Mouse (Mus musculus) kidney, adult 2 months (tissue): Measurements from ENCODE around the gene Gm9513. TPM values are rescaled to one million over a fixed set of nuclear protein-coding genes. Genes with fewer than 3 reads are reported as not detected.

Experiments used
- DNase-seq: peaks from one replicate; pipeline ENCODE4 v3.0.0; 2021
- H3K27ac ChIP-seq: fragments of 200-500 bp; 2 replicates; pipeline ENCODE4 v1.5.1; 2012; ENCODE audit warnings: low read depth, low read length, control low read depth, inconsistent platforms; ENCODE audit not compliant: insufficient read depth
- H3K27me3 ChIP-seq: fragments of 200-500 bp; replicated peaks from 2 replicates; pipeline ENCODE4 v1.6.1; 2012; ENCODE audit warnings: mild to moderate bottlenecking, moderate library complexity, low read length, inconsistent platforms; ENCODE audit not compliant: control insufficient read depth, insufficient read depth
- H3K36me3 ChIP-seq: fragments of 200-500 bp; 2 replicates; pipeline ENCODE4 v1.6.1; 2012; ENCODE audit warnings: mild to moderate bottlenecking, moderate library complexity, low read length, inconsistent platforms; ENCODE audit not compliant: control insufficient read depth, insufficient read depth
- H3K4me1 ChIP-seq: fragments of 200-500 bp; 2 replicates; pipeline ENCODE4 v1.6.1; 2011; ENCODE audit warnings: low read length; ENCODE audit not compliant: control insufficient read depth, insufficient read depth
- H3K4me3 ChIP-seq: fragments of 200-500 bp; 2 replicates; pipeline ENCODE4 v1.5.1; 2011; ENCODE audit warnings: mild to moderate bottlenecking, low read depth, low read length, control low read depth; ENCODE audit not compliant: insufficient read depth
- CTCF ChIP-seq: fragments of 200-500 bp; conservative IDR thresholded peaks from 2 replicates; pipeline ENCODE4 v1.5.1; 2011; ENCODE audit warnings: low read depth, mild to moderate bottlenecking, control low read depth, low read length, moderate library complexity, mixed read lengths; ENCODE audit not compliant: insufficient read depth, insufficient read length
- POLR2A ChIP-seq: fragments of 200-500 bp; IDR thresholded peaks from one replicate; pipeline ENCODE4 v1.6.1; 2011; ENCODE audit warnings: low read depth, low read length, control low read depth
- WGBS: fragments of 180-500 bp; shearing (Covaris S2); methylation state at CpG from one replicate; pipeline ENCODE4 v1.1.7; 2018; 5-methylcytosine and 5-hydroxymethylcytosine counted together
- polyA plus RNA-seq: library from polyadenylated mRNA; depleted of rRNA; stranded (reverse); fragments of >200 nt; gene quantifications from 2 replicates; pipeline ENCODE4 v1.2.3, GENCODE M21; 2012; rRNA removed

The Gm9513 gene
- polyA plus RNA-seq: not detected in 2 replicates

DNA sequence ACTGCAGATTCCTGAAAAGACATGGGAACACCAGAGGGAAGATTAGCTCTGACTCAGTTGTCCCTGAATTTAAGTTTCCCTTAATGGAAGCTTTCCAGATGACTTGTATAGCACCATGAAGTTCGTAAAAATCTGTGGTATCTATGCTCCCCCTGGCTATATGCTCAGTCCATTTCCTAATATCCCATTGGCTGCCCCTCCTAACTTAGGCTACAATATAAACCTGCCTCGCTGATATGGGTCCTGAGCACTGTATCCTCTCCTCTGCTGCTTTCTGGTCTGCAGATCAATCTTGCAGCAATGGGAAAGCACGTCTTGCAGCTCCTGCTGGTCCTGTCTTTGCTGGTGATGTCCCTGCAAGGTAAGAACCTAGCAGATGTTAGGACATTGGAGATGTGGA is at the start of gene Gm9513:
Gene Gm9513 (plus strand): TSS at position 301 of the 400 bp plus-strand sequence.
- Histone ChIP-seq H3K36me3 (no peaks in the 10 kb centered on the region), H3K4me3 (no peak within 1 kb of the TSS), H3K4me1 (no peaks in the 10 kb centered on the region), H3K27ac (no peak within 1 kb of the TSS), H3K27me3 (no peaks in the 10 kb centered on the region)
- WGBS: 54% methylated on average over 3 of the region's 3 CpGs
- TF ChIP-seq CTCF: no peak
- TF ChIP-seq POLR2A: no peak
- no peak for DNase-seq

DNA sequence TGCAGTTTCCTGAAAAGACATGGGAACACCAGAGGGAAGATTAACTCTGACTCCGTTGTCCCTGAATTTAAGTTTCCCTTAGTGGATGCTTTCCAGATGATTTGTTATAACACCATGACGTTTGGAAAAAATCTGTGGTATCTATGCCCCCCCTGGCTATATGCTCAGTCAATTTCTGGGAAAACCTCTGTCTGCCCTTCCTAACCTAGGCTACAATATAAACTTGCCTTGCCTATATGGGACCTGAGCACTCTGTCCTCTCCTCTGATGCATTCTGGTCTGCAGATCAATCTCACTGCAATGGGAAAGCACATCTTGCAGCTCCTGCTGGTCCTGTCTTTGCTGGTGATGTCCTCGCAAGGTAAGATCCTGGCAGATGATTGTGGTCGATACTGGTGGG is 43.9 kb upstream of the Gm9513 start, which contains the start of gene Gm7257:
Gene Gm7257 (plus strand): TSS at position 301 of the 400 bp plus-strand sequence.
- DNase-seq: no peak
- no peaks in the 10 kb centered on the region for H3K4me1 ChIP-seq
- H3K36me3 ChIP-seq: no peaks in the 10 kb centered on the region
- no peak within 1 kb of the TSS for H3K4me3 ChIP-seq
- no peak for TF ChIP-seq POLR2A
- TF ChIP-seq CTCF: no peak
- H3K27me3 ChIP-seq: no peaks in the 10 kb centered on the region
- 75% methylated on average over 4 of the region's 4 CpGs for WGBS
- H3K27ac ChIP-seq: no peak within 1 kb of the TSS

- no peak for DNase-seq
- TF ChIP-seq POLR2A (no peak), CTCF (no peak)
- Histone ChIP-seq H3K4me1 (no peaks in the 10 kb centered on the region), H3K4me3 (no peak overlapping the region), H3K27me3 (no peaks in the 10 kb centered on the region), H3K36me3 (no peaks in the 10 kb centered on the region), H3K27ac (no peak overlapping the region)
- WGBS: 39% methylated on average over 2 of the region's 2 CpGs
Observed at GRCm38 (mm10) chr9:36435051-36435764, 40.2 kb upstream of the Gm9513 start.

GRCm38 (mm10) chr9:36494501-36495220 is 19.2 kb downstream of the Gm9513 start:
- no peak for DNase-seq
- Histone ChIP-seq H3K4me1 (no peaks in the 10 kb centered on the region), H3K36me3 (no peaks in the 10 kb centered on the region), H3K27me3 (no peaks in the 10 kb centered on the region), H3K4me3 (no peak overlapping the region), H3K27ac (no peak overlapping the region)
- 87% methylated on average over 4 of the region's 4 CpGs for WGBS
- TF ChIP-seq CTCF (no peak), POLR2A (no peak)

DNA sequence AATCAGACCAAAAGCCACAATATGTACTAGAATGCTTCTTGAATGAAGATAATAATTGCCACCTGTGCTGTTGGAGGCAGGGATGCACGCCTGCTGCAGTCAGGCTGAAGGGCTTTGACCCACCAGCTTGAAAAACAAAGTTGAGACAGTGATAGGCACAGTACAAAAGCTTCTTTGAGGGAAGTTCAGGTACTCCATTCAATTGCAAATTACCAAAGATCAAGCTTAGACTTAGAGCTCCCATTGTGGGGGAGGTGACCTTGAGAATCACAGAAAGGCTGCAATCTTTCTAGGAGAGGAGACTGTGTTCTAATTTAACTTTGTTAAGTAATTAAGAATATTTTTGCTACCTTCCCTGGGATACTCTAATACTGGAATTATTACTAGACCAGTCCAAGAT is 20.4 kb downstream of the Gm9513 start:
- H3K27ac ChIP-seq: no peak overlapping the region
- WGBS: 44% methylated on average over 1 of the region's 1 CpGs
- H3K36me3 ChIP-seq: no peaks in the 10 kb centered on the region

GRCm38 (mm10) chr9:36504211-36504610 is 28.8 kb downstream of the Gm9513 start:
- Histone ChIP-seq H3K27me3 (no peaks in the 10 kb centered on the region), H3K4me3 (no peak overlapping the region), H3K4me1 (no peaks in the 10 kb centered on the region), H3K36me3 (no peaks in the 10 kb centered on the region), H3K27ac (no peak overlapping the region)
- no peak for DNase-seq
- TF ChIP-seq POLR2A (no peak), CTCF (no peak)
- WGBS: 85% methylated on average over 5 of the region's 5 CpGs

More for the DNA sequence above, 20.4 kb downstream of the Gm9513 start:
- TF ChIP-seq CTCF (no peak), POLR2A (no peak)
- DNase-seq: no peak
- Histone ChIP-seq H3K27me3 (no peaks in the 10 kb centered on the region), H3K4me3 (no peak overlapping the region), H3K4me1 (no peaks in the 10 kb centered on the region)

Other genes with a start within 250 kb of the Gm9513 start
- gene Gm7257, start 43.8 kb upstream of the Gm9513 start, polyA plus RNA-seq: not detected in 2 replicates
- gene Gm5615, start 66.3 kb downstream of the Gm9513 start, polyA plus RNA-seq: not detected in 2 replicates
- gene Gm17689, start 107.0 kb downstream of the Gm9513 start, polyA plus RNA-seq: not detected in 2 replicates
- not detected in 2 replicates for gene A630095E13Rik, start 167.7 kb downstream of the Gm9513 start, polyA plus RNA-seq
- gene Acrv1, start 217.6 kb downstream of the Gm9513 start, polyA plus RNA-seq: 0.16 and 0.31 TPM in 2 replicates